Mouse (Mus musculus): ENCODE results near the gene Lbh. TPM values are rescaled to one million over a fixed set of nuclear protein-coding genes. Genes with fewer than 3 reads are reported as not detected.

Gene Lbh
- polyA plus RNA-seq, 1 experiment from 2014 or later = 5.3 TPM

GRCm38 (mm10) chr17:72914082-72914481 is 4.0 kb upstream of the Lbh start:
- 81% methylated on average over 2 of the region's 2 CpGs for WGBS

GRCm38 (mm10) chr17:72917241-72918030 is 669 bp upstream of the Lbh start:
- peaks cover 39% of the 10 kb centered on the region for H3K4me1 ChIP-seq
- H3K9me3 ChIP-seq (replicated peaks) = no peaks in the 10 kb centered on the region
- peak overlapping the region; percentile 83 for H3K4me2 ChIP-seq
- peak overlapping the region; percentile 72 for H3K4me3 ChIP-seq
- ATAC-seq = peak; percentile 36
- H3K36me3 ChIP-seq (ENCODE audit: poor library complexity, severe bottlenecking) = peaks cover 13% of the 10 kb centered on the region
- H3K27me3 ChIP-seq = no peaks in the 10 kb centered on the region
- peak overlapping the region; percentile 90 for H3K27ac ChIP-seq
- WGBS = under 1% methylated on average over 37 of the region's 37 CpGs
- peak overlapping the region; percentile 94 for H3K9ac ChIP-seq

More at GRCm38 (mm10) chr17:72914082-72914481, 4.0 kb upstream of the Lbh start:
- no peak for ATAC-seq
- Histone ChIP-seq H3K27ac (no peak overlapping the region), H3K4me2 (no peak overlapping the region), H3K9me3 (replicated peaks) (no peaks in the 10 kb centered on the region), H3K4me3 (no peak overlapping the region), H3K4me1 (peaks cover 7% of the 10 kb centered on the region; the same call in 1 of the 2 replicates), H3K36me3 (ENCODE audit: poor library complexity, severe bottlenecking) (no peaks in the 10 kb centered on the region), H3K27me3 (no peaks in the 10 kb centered on the region), H3K9ac (no peak overlapping the region)

DNA sequence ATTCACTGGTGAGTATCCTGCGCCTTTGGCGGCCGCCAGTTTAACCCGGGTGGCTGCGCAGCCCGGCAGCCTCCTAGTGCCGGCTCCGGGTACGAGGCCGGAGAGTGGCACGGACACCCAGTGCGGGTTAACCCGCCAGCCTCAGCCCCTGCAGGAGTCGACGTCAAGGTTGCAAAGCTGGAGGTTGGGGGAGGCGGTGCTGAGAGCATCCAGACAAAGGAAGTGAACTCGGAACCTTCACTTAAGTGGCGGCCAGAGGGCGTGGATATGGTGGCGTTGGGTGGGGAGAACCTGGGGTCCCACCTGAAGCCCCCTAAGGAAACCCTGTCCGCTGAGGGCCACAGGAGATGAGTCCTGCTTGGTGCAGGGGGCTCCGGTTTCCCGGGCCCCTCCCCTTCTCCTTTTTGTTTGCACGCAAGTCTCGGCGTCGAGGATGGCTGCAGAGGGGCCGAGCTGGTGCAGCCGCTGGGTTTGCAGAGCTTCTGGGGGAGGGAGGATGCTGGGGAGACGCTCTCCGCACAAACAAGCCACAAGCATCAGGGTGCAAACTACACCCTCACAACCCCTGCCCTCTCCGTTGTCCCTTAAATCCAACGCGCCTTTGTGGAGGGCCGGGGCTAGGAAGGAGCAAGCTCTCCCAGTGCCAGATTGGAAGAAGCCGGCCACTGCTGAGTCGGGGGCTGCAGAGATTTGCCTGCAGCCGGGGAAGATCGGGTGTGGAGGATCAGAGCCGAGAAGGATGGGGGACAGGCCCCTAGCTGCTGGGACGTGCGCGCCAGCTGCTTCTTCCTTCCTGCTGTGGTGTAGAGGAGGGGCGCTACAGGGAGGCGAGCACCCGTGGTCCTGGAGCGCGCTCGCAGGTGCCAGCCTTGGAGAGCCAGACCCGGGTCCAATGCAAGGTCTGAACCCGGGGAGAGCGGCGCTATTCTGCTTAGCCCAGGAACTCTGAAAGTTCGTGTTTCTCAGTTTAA is 751 bp downstream of the Lbh start:
- Histone ChIP-seq H3K27me3 (no peaks in the 10 kb centered on the region), H3K4me2 (peak overlapping the region; percentile 83), H3K9me3 (replicated peaks) (no peaks in the 10 kb centered on the region), H3K4me1 (peaks cover 53% of the 10 kb centered on the region), H3K27ac (peak overlapping the region; percentile 90), H3K36me3 (ENCODE audit: poor library complexity, severe bottlenecking) (peaks cover 27% of the 10 kb centered on the region), H3K4me3 (peak overlapping the region; percentile 72), H3K9ac (peak overlapping the region; percentile 94)
- under 1% methylated on average over 51 of the region's 54 CpGs for WGBS
- ATAC-seq = peak; percentile 55

DNA sequence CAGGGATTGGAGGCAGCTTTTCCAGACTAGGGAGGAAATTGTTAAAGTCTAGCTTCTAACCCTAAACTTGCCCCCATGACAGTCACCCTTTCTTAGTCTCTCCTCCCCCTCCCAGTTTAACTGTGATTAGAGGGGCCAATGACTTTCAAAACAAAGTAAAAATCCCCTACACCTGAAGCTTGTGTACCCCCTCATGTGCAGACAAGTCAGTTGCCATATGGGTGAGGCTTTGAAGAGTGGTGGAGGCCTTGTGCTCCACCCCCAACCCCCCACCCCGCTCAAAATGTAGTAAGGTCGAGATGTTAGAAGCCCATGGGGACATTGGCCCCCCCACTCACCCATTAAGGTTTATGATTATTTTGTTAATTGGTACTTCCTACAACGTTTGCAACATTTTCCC is 1.5 kb downstream of the Lbh start:
- peaks cover 60% of the 10 kb centered on the region for H3K4me1 ChIP-seq
- no peak overlapping the region for H3K27ac ChIP-seq

GRCm38 (mm10) chr17:72920430-72920829 is 2.3 kb downstream of the Lbh start:
- no peak for ATAC-seq
- Histone ChIP-seq H3K27me3 (no peaks in the 10 kb centered on the region), H3K9ac (peak overlapping the region; percentile 43), H3K36me3 (ENCODE audit: poor library complexity, severe bottlenecking) (peaks cover 32% of the 10 kb centered on the region), H3K4me1 (peaks cover 68% of the 10 kb centered on the region), H3K27ac (no peak overlapping the region), H3K9me3 (replicated peaks) (no peaks in the 10 kb centered on the region), H3K4me2 (peak overlapping the region; percentile 83), H3K4me3 (peak overlapping the region; percentile 18)
- 10% methylated on average over 2 of the region's 2 CpGs for WGBS

More for the DNA sequence above, 1.5 kb downstream of the Lbh start:
- peak overlapping the region; percentile 83 for H3K4me2 ChIP-seq
- no peaks in the 10 kb centered on the region for H3K27me3 ChIP-seq
- H3K9me3 ChIP-seq (replicated peaks) = no peaks in the 10 kb centered on the region
- peaks cover 30% of the 10 kb centered on the region for H3K36me3 ChIP-seq (ENCODE audit: poor library complexity, severe bottlenecking)
- H3K4me3 ChIP-seq = peak overlapping the region; percentile 72
- WGBS = 8% methylated on average over 3 of the region's 3 CpGs
- ATAC-seq = no peak
- peak overlapping the region; percentile 94 for H3K9ac ChIP-seq

- Histone ChIP-seq H3K27me3 (no peaks in the 10 kb centered on the region), H3K4me2 (peak overlapping the region; percentile 83), H3K4me3 (peak overlapping the region; percentile 18), H3K27ac (no peak overlapping the region), H3K9me3 (replicated peaks) (no peaks in the 10 kb centered on the region), H3K4me1 (peaks cover 73% of the 10 kb centered on the region), H3K36me3 (ENCODE audit: poor library complexity, severe bottlenecking) (peaks cover 32% of the 10 kb centered on the region), H3K9ac (peak overlapping the region; percentile 43; the same call in 1 of the 2 replicates)
- no peak for ATAC-seq
- 65% methylated on average over 7 of the region's 9 CpGs for WGBS
Measured at GRCm38 (mm10) chr17:72920971-72921370, 2.9 kb downstream of the Lbh start.

GRCm38 (mm10) chr17:72922206-72922605 is 4.1 kb downstream of the Lbh start:
- H3K9ac ChIP-seq = no peak overlapping the region

DNA sequence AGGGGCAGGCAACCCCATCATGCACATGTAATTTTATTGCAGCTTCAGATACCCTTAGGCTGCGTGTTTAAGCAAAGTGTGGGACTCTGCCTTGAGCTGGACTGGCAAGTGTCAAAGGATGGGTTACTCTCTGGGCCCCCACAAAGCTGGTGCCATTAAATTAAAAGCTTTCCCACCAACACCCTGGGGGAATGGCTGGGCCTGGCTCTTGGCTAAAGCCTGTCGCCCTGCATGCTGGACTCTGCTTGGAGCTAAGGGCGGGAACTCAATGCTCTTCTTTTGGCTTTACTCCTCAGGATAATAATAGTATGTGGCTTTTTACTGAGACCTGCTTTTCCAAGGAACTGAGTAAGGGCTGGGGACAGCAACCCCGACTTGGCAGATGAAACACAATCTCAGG is 5.2 kb downstream of the Lbh start:
- Histone ChIP-seq H3K27me3 (no peaks in the 10 kb centered on the region), H3K27ac (no peak overlapping the region), H3K4me3 (no peak overlapping the region), H3K4me1 (peaks cover 76% of the 10 kb centered on the region), H3K36me3 (ENCODE audit: poor library complexity, severe bottlenecking) (peaks cover 36% of the 10 kb centered on the region), H3K9me3 (replicated peaks) (no peaks in the 10 kb centered on the region), H3K9ac (no peak overlapping the region), H3K4me2 (no peak overlapping the region)
- 89% methylated on average over 4 of the region's 4 CpGs for WGBS
- no peak for ATAC-seq

More at GRCm38 (mm10) chr17:72922206-72922605, 4.1 kb downstream of the Lbh start:
- 73% methylated on average over 5 of the region's 5 CpGs for WGBS
- H3K4me3 ChIP-seq = no peak overlapping the region
- no peak overlapping the region for H3K4me2 ChIP-seq
- H3K9me3 ChIP-seq (replicated peaks) = no peaks in the 10 kb centered on the region
- peaks cover 33% of the 10 kb centered on the region for H3K36me3 ChIP-seq (ENCODE audit: poor library complexity, severe bottlenecking)
- peaks cover 76% of the 10 kb centered on the region for H3K4me1 ChIP-seq
- no peaks in the 10 kb centered on the region for H3K27me3 ChIP-seq
- ATAC-seq = no peak
- no peak overlapping the region for H3K27ac ChIP-seq

DNA sequence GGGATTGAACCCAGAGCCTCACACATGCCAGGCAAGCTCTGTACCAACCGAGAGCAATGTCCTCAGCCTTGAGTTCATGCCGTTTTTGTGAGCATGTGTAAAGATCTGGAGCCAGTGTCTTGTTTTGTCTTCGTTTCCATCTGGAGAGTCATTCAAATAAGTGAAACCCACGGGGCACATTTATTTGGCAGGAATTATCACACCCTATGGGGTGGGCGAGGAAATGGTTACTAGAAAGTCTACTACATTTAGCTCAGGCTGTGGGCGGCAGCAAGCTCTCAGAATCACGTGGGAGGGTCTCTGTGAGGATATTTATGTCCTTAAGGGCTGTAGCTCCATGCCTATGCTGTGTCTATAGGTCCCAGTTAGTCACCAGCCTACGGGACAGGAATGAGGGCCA is 6.2 kb downstream of the Lbh start:
- WGBS = 84% methylated on average over 8 of the region's 8 CpGs
- H3K4me1 ChIP-seq = peaks cover 71% of the 10 kb centered on the region
- no peaks in the 10 kb centered on the region for H3K9me3 ChIP-seq (replicated peaks)
- no peak overlapping the region for H3K4me3 ChIP-seq
- H3K9ac ChIP-seq = no peak overlapping the region
- no peaks in the 10 kb centered on the region for H3K27me3 ChIP-seq
- peaks cover 36% of the 10 kb centered on the region for H3K36me3 ChIP-seq (ENCODE audit: poor library complexity, severe bottlenecking)
- no peak overlapping the region; the same call in 1 of the 2 replicates for H3K27ac ChIP-seq
- no peak for ATAC-seq
- no peak overlapping the region for H3K4me2 ChIP-seq

- ATAC-seq = no peak
- Histone ChIP-seq H3K27ac (peak overlapping the region; percentile 85), H3K27me3 (no peaks in the 10 kb centered on the region), H3K4me1 (peaks cover 64% of the 10 kb centered on the region), H3K9me3 (replicated peaks) (no peaks in the 10 kb centered on the region), H3K9ac (0 out of 2 replicates have a peak overlapping the region, but pooled peaks have one; percentile 3), H3K4me2 (0 out of 2 replicates have a peak overlapping the region, but pooled peaks have one; percentile 42), H3K4me3 (no peak overlapping the region), H3K36me3 (ENCODE audit: poor library complexity, severe bottlenecking) (peaks cover 37% of the 10 kb centered on the region)
- WGBS = 91% methylated on average over 6 of the region's 6 CpGs
Measured at GRCm38 (mm10) chr17:72925111-72925510, 7.0 kb downstream of the Lbh start.

DNA sequence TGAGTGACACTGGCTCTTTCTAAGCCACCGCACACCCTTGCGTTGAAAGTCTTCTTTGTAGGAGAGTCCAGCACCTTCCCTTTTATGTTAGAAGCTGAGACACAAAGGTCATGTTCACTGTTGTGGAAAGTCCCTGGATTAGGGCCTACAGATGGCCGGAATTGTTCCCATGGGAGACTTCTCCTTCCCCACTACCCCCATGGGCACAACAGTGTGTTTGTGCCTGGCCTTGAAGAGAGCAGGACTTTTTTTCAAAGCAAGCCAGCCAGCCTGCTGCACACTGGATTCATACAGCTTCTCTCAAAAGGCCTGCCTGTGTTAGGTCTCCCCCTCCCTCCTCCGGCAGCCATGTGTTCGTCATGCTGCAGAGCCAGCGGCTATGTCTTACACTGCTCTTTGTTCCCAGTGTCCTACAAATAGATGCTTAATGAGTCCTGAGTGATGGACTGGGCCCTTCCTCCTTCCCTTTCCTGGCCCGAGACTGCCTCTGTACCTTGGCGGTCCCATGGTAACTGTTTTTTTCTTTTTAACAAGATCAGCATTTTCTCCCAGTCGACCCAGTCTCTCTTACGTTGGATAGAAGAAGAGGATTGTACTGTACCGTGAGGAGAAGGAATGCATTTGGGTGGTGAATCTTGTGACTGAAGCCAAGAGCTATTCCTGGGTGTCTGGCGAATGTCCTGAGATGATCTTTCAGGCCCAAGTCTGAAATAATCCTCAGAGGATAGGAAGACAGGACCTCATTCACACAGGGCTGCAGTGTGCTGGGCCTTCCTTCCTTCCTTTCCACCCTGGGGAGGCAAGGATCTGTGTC is 7.9 kb downstream of the Lbh start:
- Histone ChIP-seq H3K36me3 (ENCODE audit: poor library complexity, severe bottlenecking) (peaks cover 43% of the 10 kb centered on the region), H3K4me1 (peaks cover 55% of the 10 kb centered on the region), H3K4me2 (peak overlapping the region; percentile 42)

More for the DNA sequence above, 7.9 kb downstream of the Lbh start:
- no peaks in the 10 kb centered on the region for H3K27me3 ChIP-seq
- peak overlapping the region; percentile 85 for H3K27ac ChIP-seq
- WGBS = 20% methylated on average over 12 of the region's 12 CpGs
- ATAC-seq = peak; percentile 94
- peak overlapping the region; percentile 51 for H3K9ac ChIP-seq
- H3K4me3 ChIP-seq = peak overlapping the region; percentile 12; the same call in 1 of the 2 replicates
- no peaks in the 10 kb centered on the region for H3K9me3 ChIP-seq (replicated peaks)
